Mouse (Mus musculus): ENCODE data around the gene Chd9.

Chd9 gene

DNA sequence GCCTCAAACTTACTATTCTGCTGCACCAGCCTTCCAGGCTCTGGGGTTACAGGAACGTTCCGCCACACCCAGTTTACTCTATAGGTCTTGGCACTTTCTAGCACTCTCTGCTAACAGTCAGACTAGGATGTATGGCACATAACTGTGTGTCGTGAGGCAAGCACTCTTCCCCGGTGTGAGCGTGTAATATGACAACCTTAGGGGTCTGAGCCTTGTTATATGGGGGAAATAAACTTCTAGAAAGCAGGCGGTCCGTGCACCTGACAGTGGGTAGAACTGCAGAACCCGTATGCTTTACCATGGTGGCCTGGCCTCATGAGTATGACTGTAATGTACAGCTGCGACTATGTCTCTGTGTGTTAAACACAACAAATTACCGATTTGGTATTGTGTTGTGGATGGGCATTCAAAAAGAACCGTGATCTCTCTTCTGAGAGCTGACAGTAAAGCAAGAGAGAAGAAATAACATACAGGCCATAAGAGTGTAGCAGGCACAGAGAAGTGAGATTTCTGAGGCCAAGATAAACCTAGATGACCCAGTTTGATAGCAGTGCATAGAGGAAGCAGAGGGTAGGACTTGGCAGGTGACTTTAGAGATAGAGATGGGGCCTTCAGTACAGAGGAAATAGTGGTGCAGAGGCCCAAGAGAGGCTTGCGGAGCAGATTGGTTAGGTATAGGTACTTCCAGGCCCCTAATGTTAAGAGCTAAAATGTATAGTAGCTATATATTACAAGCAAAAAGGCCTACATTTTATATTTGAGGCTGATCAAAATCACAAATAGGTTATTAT lies 249.1 kb downstream of the Chd9 start:
- no peak for DNase-seq (ENCODE audit: extremely low spot score)

DNA sequence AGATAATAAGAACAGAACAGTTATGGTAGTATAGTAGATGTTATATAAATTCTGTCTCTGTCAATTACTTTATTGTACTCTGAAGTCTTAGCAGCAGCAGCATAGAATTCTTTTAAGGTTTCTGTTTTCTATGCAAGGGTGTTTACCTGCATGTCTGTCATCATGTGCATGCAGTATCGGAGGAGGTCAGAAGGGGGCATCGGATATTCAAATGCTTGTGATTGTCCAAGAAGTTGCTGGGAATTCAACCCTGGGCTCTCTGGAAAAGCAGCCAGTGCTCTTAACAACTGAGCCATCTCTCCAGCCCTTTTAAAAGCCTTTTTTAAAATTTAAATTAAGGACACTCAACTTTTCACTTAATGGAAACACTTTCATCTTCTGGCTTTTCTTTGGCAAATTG lies 251.5 kb downstream of the Chd9 start:
- DNase-seq (ENCODE audit: extremely low spot score) = no peak

DNA sequence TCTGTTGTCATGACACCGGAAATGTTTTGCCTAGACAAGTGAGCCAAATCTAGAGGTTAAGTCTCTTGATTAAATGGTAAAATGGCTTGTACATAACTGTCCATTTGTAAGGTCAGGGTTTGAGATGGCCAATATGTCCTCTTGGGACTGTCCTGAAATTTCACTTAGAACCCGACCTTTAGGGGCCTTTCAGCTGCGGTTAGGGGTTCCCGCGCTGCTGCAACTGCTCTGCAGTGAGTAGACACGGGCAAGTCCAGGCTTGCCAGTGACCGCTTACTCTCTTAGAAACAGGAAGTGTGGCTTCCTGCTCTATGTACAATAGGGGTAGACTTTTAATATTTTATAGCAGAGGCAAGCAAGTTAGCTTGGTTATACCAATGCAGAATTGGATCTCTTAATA lies 253.8 kb downstream of the Chd9 start:
- DNase-seq (ENCODE audit: extremely low spot score) = no peak

DNA sequence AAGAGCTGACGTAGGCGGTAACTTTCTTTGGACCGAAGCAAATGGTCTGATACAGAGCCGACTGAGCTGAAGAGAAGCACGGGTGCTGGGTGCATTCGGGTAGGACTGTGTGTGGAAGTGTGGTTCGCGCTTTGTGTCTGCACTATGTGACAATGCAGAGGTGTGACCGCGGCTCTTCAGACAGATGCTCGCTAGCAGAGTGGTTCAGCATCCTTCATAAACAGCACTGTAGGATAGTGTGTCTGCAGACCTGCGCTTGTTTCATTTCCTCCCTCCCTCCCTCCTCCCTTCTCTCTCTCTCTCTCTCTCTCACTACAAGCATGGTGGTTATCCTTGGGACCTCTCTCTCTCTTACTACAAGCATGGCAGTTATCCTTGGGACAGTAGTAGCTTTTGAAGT lies 254.3 kb downstream of the Chd9 start:
- DNase-seq (ENCODE audit: extremely low spot score) = no peak

DNA sequence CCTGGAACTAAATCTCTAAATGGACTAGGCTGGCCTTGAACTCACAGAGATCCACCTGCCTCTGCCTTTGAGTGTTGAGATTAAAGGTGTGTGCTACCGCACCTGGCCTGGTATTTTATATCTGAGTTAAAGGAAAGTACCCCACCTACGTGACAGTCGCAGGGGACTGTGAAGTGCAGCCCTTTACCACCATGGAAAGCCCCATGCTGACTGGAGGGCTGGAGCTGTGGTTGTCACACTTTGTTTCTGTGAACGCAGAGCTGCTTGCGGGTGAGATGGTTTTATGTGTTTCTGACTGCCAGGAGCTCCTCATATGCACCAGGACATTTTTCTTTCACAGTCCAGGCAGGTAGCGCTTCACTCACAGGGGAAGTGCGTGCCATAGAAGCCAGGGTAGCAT lies 260.3 kb downstream of the Chd9 start:
- no peak for DNase-seq (ENCODE audit: extremely low spot score)

DNA sequence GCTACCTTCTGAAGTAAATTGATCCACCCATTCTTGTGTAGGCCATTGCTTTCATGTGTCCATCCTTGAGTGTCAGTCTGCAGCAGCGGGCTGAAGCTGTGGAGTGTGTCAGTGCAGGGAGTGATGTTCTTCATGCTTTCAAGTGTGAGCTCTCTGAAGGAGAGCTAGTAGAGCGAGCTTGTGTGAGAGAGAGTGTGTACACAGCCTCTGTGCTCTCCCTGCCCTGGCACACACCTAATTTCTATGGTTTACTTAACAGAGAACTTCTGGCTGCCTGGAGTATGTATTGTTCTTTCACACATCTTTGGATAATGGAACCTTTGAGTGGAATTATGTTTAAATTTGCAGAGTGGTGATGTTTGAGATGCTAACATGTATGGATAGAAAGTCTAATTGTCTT lies 261.4 kb downstream of the Chd9 start:
- no peak for DNase-seq (ENCODE audit: extremely low spot score)

DNA sequence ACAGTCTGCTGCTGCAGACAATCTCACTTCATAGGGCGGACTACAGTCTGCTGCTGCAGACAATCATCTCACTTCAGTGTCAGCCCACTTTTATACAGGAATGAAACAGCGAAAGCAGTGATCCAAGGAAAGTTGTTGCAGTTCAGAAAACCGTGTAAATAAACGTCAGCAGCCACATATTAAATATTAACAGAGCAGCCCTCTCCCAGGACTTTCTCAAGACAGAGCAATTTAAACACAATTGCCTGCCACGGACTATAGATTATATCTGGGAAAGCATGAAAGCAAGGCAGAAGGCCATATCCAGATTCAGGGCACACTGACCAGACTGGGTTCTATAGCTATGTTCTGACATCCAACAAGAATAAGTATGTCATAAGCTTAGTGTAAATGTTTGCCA lies 266.0 kb downstream of the Chd9 start:
- DNase-seq (ENCODE audit: extremely low spot score) = no peak

DNA sequence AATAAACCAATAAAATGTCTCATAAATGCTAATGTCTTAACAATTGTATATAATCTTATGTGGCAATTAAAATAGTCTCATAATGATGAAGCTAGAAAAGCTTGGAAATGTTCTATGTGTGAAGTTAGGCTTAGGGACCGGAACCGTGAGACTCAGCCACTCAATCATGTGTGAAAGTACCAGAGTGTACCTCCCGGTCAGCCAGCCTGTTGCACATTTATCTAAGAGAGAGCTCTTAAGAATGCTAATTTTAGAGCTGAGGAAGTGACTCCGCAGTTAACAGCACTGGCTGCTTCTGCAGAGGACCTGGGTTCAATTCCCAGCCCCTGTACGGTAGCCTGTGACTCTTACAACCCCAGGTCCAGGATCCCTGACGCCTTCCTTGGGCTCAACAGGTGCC lies 270.0 kb downstream of the Chd9 start:
- DNase-seq (ENCODE audit: extremely low spot score) = no peak

Measured in embryo, embryonic 9.5 days (tissue).